Mouse (Mus musculus) ES-E14 (cell line): ENCODE results near the gene Grhl3.

Experiments used
- CHD2 ChIP-seq: IDR thresholded peaks from 2 replicates; pipeline ENCODE4 v1.6.1; 2014; ENCODE audit warnings: mild to moderate bottlenecking, low read depth, low read length, inconsistent platforms
- HCFC1 ChIP-seq: IDR thresholded peaks from 2 replicates; pipeline ENCODE4 v1.6.1; 2012; ENCODE audit warnings: low read length, inconsistent platforms, borderline replicate concordance; ENCODE audit not compliant: insufficient read depth

DNA sequence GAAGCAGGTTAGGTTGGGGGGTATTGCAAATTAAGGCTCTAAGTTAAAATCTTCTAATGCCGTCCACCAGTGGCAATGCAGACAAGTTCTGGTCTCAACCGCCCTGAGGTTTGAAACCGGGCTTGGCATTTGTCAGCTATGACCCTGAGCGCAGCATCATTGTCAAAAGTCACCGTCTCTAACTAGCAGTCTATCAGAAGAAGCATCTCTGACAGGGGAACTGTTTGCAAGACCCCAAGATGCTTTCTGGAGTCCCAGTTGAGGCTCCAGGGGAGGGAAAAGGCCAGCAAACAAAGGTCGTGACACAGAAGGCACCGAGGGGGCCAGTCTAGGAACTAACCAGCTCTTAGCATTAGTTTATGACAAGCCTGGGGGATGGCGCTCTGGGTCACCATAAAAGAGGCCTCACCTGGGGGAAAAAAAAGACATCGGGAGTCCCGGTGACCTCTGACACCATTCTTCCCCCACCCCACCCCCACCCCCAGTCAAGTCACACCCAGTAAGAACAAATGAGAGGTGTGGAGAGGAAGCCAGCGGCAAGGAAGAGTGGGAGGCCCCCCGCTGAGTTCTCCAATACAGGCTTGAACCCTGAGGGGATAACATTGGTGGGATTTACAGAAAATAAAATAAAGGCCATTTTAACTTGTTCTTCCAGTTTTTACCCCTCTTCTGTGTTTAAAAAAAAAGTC, 7.9 kb upstream of the Grhl3 start:
- no peak for TF ChIP-seq CHD2
- no peak for TF ChIP-seq HCFC1
